Mouse (Mus musculus) limb, embryonic 14.5 days (tissue): ENCODE measurements at regions not wholly inside any gene's neighbourhood (a gene's known extent, or its start where the extent isn't known, plus 50 kb on each side); places are given as distances from the start of the nearest gene placed in this dataset.

Experiments used
- ATAC-seq: fragments of 200-750 bp; cut with Nextera tagmentation; 2 replicates; pipeline ENCODE4 v1.8.0; 2017; ENCODE audit warnings: low read depth, moderate number of reproducible peaks, moderate TSS enrichment; ENCODE audit not compliant: low FRiP score
- DNase-seq: peaks from one replicate; pipeline ENCODE4 v3.0.0-alpha.2; 2015; ENCODE audit warnings: low spot score
- H3K27ac ChIP-seq: fragments of 300-500 bp; sonication (generic); replicated peaks from 2 replicates; pipeline ENCODE4 v1.5.1; 2014; ENCODE audit warnings: low read depth, mild to moderate bottlenecking, low read length, moderate library complexity, mixed read lengths
- H3K27me3 ChIP-seq: fragments of 300-500 bp; sonication (generic); 2 replicates; pipeline ENCODE4 v1.6.1; 2014; ENCODE audit warnings: low read length, mixed read lengths; ENCODE audit not compliant: control insufficient read depth, insufficient read depth
- H3K36me3 ChIP-seq: fragments of 300-500 bp; sonication (generic); 2 replicates; pipeline ENCODE4 v1.6.1; 2014; ENCODE audit warnings: mild to moderate bottlenecking, low read length, moderate library complexity, mixed read lengths; ENCODE audit not compliant: control insufficient read depth, insufficient read depth
- H3K4me1 ChIP-seq: fragments of 300-500 bp; sonication (generic); 2 replicates; pipeline ENCODE4 v1.6.1; 2014; ENCODE audit warnings: antibody characterized with exemption, low read length, mixed read lengths; ENCODE audit not compliant: control insufficient read depth, insufficient read depth
- H3K4me2 ChIP-seq: fragments of 300-500 bp; sonication (generic); replicated peaks from 2 replicates; pipeline ENCODE4 v1.6.1; 2014; ENCODE audit warnings: low read depth, mild to moderate bottlenecking, low read length, moderate library complexity; ENCODE audit not compliant: severe bottlenecking
- H3K4me3 ChIP-seq: fragments of 300-500 bp; sonication (generic); replicated peaks from 2 replicates; pipeline ENCODE4 v1.5.1; 2014; ENCODE audit warnings: low read length
- H3K9ac ChIP-seq: fragments of 300-500 bp; sonication (generic); 2 replicates; pipeline ENCODE4 v1.6.1; 2014; ENCODE audit warnings: mild to moderate bottlenecking, low read depth, low read length, moderate library complexity; ENCODE audit not compliant: severe bottlenecking
- H3K9me3 ChIP-seq: fragments of 300-500 bp; sonication (generic); 2 replicates; pipeline ENCODE4 v1.6.1; 2016; ENCODE audit warnings: low read length; ENCODE audit not compliant: control insufficient read depth
- POLR2A ChIP-seq: fragments of 200-500 bp; IDR thresholded peaks from 2 replicates; pipeline ENCODE4 v1.8.0; 2012; ENCODE audit warnings: inconsistent platforms, mild to moderate bottlenecking, moderate library complexity, borderline replicate concordance; ENCODE audit not compliant: insufficient read depth, insufficient read length; ENCODE audit errors: extremely low read depth
- WGBS: fragments of 180-500 bp; shearing (Covaris S2); extraction: QIAGEN DNeasy Blood & Tissue Kit; methylation state at CpG from one replicate; pipeline ENCODE4 v1.1.7; 2014; 5-methylcytosine and 5-hydroxymethylcytosine counted together

DNA sequence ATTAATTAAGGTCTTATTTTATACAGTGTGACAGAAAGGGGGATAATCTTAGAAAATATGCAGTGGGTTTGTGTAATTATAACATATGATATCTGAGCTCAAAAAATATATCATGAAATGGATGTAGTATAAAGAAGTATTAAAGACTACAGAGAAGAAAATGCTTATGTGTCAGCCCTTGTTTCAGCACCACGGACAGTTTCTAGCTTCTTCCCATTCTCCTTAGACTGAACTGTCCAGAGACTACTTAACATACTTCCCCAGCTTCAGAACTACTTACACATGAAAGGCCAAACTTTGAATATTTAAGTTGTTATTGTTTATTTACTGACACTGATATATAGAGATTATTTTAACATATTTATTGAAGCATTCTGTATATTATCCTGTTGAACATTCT lies 578.4 kb downstream of the Nsun3 start:
- no peaks in the 10 kb centered on the region for H3K27me3 ChIP-seq
- DNase-seq = peak; percentile 81
- H3K4me1 ChIP-seq = no peaks in the 10 kb centered on the region
- no peak overlapping the region for H3K4me2 ChIP-seq
- H3K36me3 ChIP-seq = no peaks in the 10 kb centered on the region
- no peak for TF ChIP-seq POLR2A
- no peaks in the 10 kb centered on the region for H3K9me3 ChIP-seq
- H3K27ac ChIP-seq = no peak overlapping the region
- no peak for ATAC-seq
- no peak overlapping the region for H3K9ac ChIP-seq
- 45% methylated on average over 1 of the region's 1 CpGs for WGBS
- H3K4me3 ChIP-seq = no peak overlapping the region

DNA sequence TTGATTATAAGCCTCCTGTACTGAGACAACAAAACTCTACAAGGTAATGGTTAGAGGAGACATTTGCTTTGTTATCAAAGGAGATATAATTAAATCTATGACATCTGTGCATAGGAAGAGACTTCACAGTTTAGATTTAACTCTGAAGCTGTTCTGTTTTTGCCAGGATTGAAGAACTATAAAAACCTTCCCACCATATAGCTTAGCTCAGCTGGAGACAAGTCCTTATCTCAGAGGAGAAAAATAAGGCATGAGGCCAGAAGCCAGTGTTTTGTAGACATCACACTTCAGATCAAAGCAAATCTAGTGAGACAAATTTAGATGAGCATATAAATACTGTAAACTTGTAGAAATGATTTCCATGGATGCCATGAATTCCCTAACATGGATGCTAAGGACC lies 603.6 kb downstream of the Nsun3 start:
- no peak overlapping the region for H3K27ac ChIP-seq
- H3K4me1 ChIP-seq = no peaks in the 10 kb centered on the region
- H3K4me3 ChIP-seq = no peak overlapping the region
- TF ChIP-seq POLR2A = no peak
- no peaks in the 10 kb centered on the region for H3K9me3 ChIP-seq
- no peaks in the 10 kb centered on the region for H3K36me3 ChIP-seq
- no peak for ATAC-seq
- no peak overlapping the region for H3K4me2 ChIP-seq
- H3K27me3 ChIP-seq = no peaks in the 10 kb centered on the region
- no peak for DNase-seq
- H3K9ac ChIP-seq = no peak overlapping the region
